In the genomic region with DNA sequence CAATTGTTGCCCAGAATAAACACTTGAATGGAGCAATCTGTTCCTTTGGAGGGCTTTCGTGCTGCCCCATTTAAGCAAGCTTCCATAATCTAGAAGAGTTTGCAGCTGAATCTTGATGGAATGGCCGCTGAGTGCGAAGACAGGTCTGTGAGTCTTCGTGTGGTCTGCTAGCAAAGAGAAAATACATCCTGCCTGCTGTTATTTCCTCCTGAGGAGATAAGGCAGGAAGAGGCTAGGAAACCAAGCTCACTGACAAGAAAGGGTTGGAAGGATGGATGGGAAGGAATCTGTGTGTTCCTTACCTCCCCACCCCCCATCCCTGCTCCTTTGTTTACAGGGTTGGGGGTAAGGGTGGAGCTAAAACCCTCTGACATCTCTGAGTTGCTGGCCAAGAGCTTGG, we compare ENCODE assay signal across 21 mouse cellular contexts. TPM values are rescaled to one million over a fixed set of nuclear protein-coding genes. Genes with fewer than 3 reads are reported as not detected.
DNase-seq lines count a peak whose midpoint lies in the region; ATAC-seq and TF ChIP-seq lines count a peak whose summit lies in the region.
"Had no signal": no experiment of that assay in that cellular context is flagged by ENCODE, and none has a peak within 500 bp of the region (broad histone marks: within the 10 kb centered on the region; RNA-seq: fewer than 3 reads in every experiment).

No protein-coding gene starts in this region.

- intact Hi-C loops in heart, postnatal 36 days (cut with DNase I): no loop called here

- peaks cover 20% of the 10 kb centered on the region for H3K4me1 ChIP-seq in heart, embryonic 13.5 days
- 0 out of 2 replicates have a peak, but pooled peaks cover 2% of the 10 kb centered on the region for H3K4me1 ChIP-seq in liver, postnatal 0 days (ENCODE audit: insufficient read depth)
- no peaks in the 10 kb centered on the region for H3K4me1 ChIP-seq in cortical plate, adult 2 months (ENCODE audit: control insufficient read depth, insufficient read depth, low read length)
- no peaks in the 10 kb centered on the region for H3K4me1 ChIP-seq in heart, embryonic 16.5 days (ENCODE audit: control insufficient read depth, insufficient read depth, low read length)
- H3K4me1 ChIP-seq: forebrain, embryonic 13.5 days; hindbrain, embryonic 12.5 days; limb, embryonic 15.5 days; midbrain, embryonic 13.5 days; neural tube, embryonic 15.5 days had no signal

- H3K27me3 ChIP-seq in heart, embryonic 13.5 days (replicated peaks): no peaks in the 10 kb centered on the region
- no peaks in the 10 kb centered on the region for H3K27me3 ChIP-seq in liver, postnatal 0 days (ENCODE audit: insufficient read depth, low read length)
- H3K27me3 ChIP-seq in heart, embryonic 16.5 days (ENCODE audit: control insufficient read depth, insufficient read depth, low read length): no peaks in the 10 kb centered on the region
- H3K27me3 ChIP-seq: forebrain, embryonic 13.5 days; hindbrain, embryonic 12.5 days; limb, embryonic 15.5 days; midbrain, embryonic 13.5 days; neural tube, embryonic 15.5 days had no signal

- H3K4me3 ChIP-seq in heart, embryonic 13.5 days: no peak overlapping the region
- H3K4me3 ChIP-seq in liver, postnatal 0 days (ENCODE audit: low read depth, low read length): no peak overlapping the region
- H3K4me3 ChIP-seq in cortical plate, adult 2 months (ENCODE audit: insufficient read depth, low read length): no peak overlapping the region
- H3K4me3 ChIP-seq in heart, embryonic 16.5 days (ENCODE audit: low read length): no peak overlapping the region
- H3K4me3 ChIP-seq: forebrain, embryonic 13.5 days; hindbrain, embryonic 12.5 days; limb, embryonic 15.5 days; midbrain, embryonic 13.5 days; myocyte; neural tube, embryonic 15.5 days had no signal

- no peak overlapping the region for H3K9ac ChIP-seq in heart, embryonic 13.5 days
- H3K9ac ChIP-seq in liver, postnatal 0 days (replicated peaks): no peak overlapping the region
- no peak overlapping the region for H3K9ac ChIP-seq in heart, embryonic 16.5 days (ENCODE audit: low read length)
- H3K9ac ChIP-seq: forebrain, embryonic 13.5 days; hindbrain, embryonic 12.5 days; limb, embryonic 15.5 days; midbrain, embryonic 13.5 days; neural tube, embryonic 15.5 days had no signal

- no peaks in the 10 kb centered on the region for H3K36me3 ChIP-seq in heart, embryonic 13.5 days
- H3K36me3 ChIP-seq in liver, postnatal 0 days (replicated peaks; ENCODE audit: insufficient read depth, low read length): no peaks in the 10 kb centered on the region
- H3K36me3 ChIP-seq in heart, embryonic 16.5 days (ENCODE audit: control insufficient read depth, insufficient read depth): no peaks in the 10 kb centered on the region
- H3K36me3 ChIP-seq: hindbrain, embryonic 12.5 days; limb, embryonic 15.5 days; midbrain, embryonic 13.5 days; neural tube, embryonic 15.5 days had no signal

- H3K27ac ChIP-seq in heart, embryonic 13.5 days (replicated peaks): 0 out of 2 replicates have a peak overlapping the region, but pooled peaks have one; percentile 38
- peak overlapping the region; percentile 44; the same call in 1 of the 2 replicates for H3K27ac ChIP-seq in liver, postnatal 0 days (ENCODE audit: low read depth)
- peak overlapping the region; percentile 45; the same call in 1 of the 2 replicates for H3K27ac ChIP-seq in cortical plate, adult 2 months (ENCODE audit: insufficient read depth, low read length)
- H3K27ac ChIP-seq in heart, embryonic 16.5 days (ENCODE audit: low read length): peak overlapping the region; percentile 26
- H3K27ac ChIP-seq: forebrain, embryonic 13.5 days; hindbrain, embryonic 12.5 days; limb, embryonic 15.5 days; midbrain, embryonic 13.5 days; neural tube, embryonic 15.5 days had no signal

- ATAC-seq in heart, embryonic 13.5 days (ENCODE audit: extremely low read depth, insufficient number of reproducible peaks, low FRiP score, low TSS enrichment): no peak
- ATAC-seq in liver, postnatal 0 days: 0 out of 2 replicates have a peak, but pooled peaks have one; percentile 10
- peak; percentile 60 for ATAC-seq in heart, embryonic 16.5 days (replicated peaks; ENCODE audit: extremely low read depth, insufficient read depth, low FRiP score)
- ATAC-seq: forebrain, embryonic 13.5 days; inflammation-experienced regulatory T-cells, adult 6 months; midbrain, embryonic 13.5 days had no signal

- no peak for DNase-seq in heart, postnatal 36 days
- DNase-seq in liver, postnatal 0 days: no peak
- no peak for DNase-seq in liver
- no peak for DNase-seq in thymus, postnatal 14 days
- DNase-seq: cerebellum, adult 9-11 months; embryo, embryonic 11 days; gastrocnemius, postnatal 36 days; kidney, postnatal 14 days; layer of hippocampus, postnatal 36 days; right cerebral cortex, postnatal 25 days; thymus, postnatal 4 days had no signal

- no peak for TF ChIP-seq POLR2A in cortical plate, adult 2 months (IDR thresholded peaks at IDR 0.05; ENCODE audit: extremely low read depth, insufficient read depth, low read length)

- no peak overlapping the region for H3K4me2 ChIP-seq in heart, embryonic 13.5 days
- H3K4me2 ChIP-seq in liver, postnatal 0 days (ENCODE audit: low read depth, low read length): no peak overlapping the region
- H3K4me2 ChIP-seq in heart, embryonic 16.5 days (ENCODE audit: low read depth, low read length): no peak overlapping the region
- H3K4me2 ChIP-seq: forebrain, embryonic 13.5 days; hindbrain, embryonic 12.5 days; limb, embryonic 15.5 days; midbrain, embryonic 13.5 days; neural tube, embryonic 15.5 days had no signal

- TF ChIP-seq CTCF in liver, postnatal 0 days (IDR thresholded peaks at IDR 0.05; ENCODE audit: low read depth): no peak
- TF ChIP-seq CTCF in cortical plate, adult 2 months (IDR thresholded peaks at IDR 0.05; ENCODE audit: extremely low read depth, insufficient read depth, low read length): no peak

- TF ChIP-seq EP300 in liver, postnatal 0 days (IDR thresholded peaks at IDR 0.05; ENCODE audit: low read depth): peak; percentile 17; the same call in 1 of the 2 replicates

- H3K9me3 ChIP-seq in heart, embryonic 13.5 days: no peaks in the 10 kb centered on the region
- H3K9me3 ChIP-seq in liver, postnatal 0 days (ENCODE audit: low read length): no peaks in the 10 kb centered on the region
- H3K9me3 ChIP-seq in heart, embryonic 16.5 days (replicated peaks; ENCODE audit: control insufficient read depth, low read length): no peaks in the 10 kb centered on the region
- H3K9me3 ChIP-seq: forebrain, embryonic 13.5 days; hindbrain, embryonic 12.5 days; limb, embryonic 15.5 days; midbrain, embryonic 13.5 days; neural tube, embryonic 15.5 days had no signal

- 20% methylated on average over 4 of the region's 4 CpGs for WGBS in heart, embryonic 13.5 days
- 32% methylated on average over 4 of the region's 4 CpGs for WGBS in liver, postnatal 0 days (ENCODE audit: insufficient replicate concordance)
- 38% methylated on average over 4 of the region's 4 CpGs for WGBS in heart, embryonic 16.5 days

RNA-seq across cellular contexts. Expression of gene Adgrf5, which starts 13.8 kb away (rescaled TPM):
- 17.4 and 18.7 TPM in 2 replicates for polyA plus RNA-seq in heart, embryonic 13.5 days (2015; fragmentation: Nextera tagmentation; extraction: Ambion mirVana)
- 100 to 1,000 TPM; 209 to 282 TPM for total RNA-seq in heart, postnatal 36 days (2021)
- polyA plus RNA-seq in liver, postnatal 0 days (2015; fragmentation: Nextera tagmentation; extraction: Ambion mirVana): 2.5 and 3.5 TPM in 2 replicates
- polyA plus RNA-seq in cortical plate, adult 2 months (2012; rRNA removed): 23.9 and 25.4 TPM in 2 replicates
- polyA plus RNA-seq in heart, embryonic 16.5 days (2015; fragmentation: Nextera tagmentation; extraction: Ambion mirVana): 21.5 and 26.3 TPM in 2 replicates
- polyA plus RNA-seq: inflammation-experienced regulatory T-cells, adult 6 months had no signal
